Mouse (Mus musculus) lung, adult 2 months (tissue): ENCODE data around the gene Il18rap.

Experiments used
- CTCF ChIP-seq: fragments of 200-500 bp; IDR thresholded peaks from 2 replicates; pipeline ENCODE4 v1.5.1; 2011; ENCODE audit warnings: mild to moderate bottlenecking, low read length, control low read depth; ENCODE audit not compliant: insufficient read depth
- POLR2A ChIP-seq: fragments of 200-500 bp; IDR thresholded peaks from 2 replicates; pipeline ENCODE4 v1.6.1; 2011; ENCODE audit warnings: low read depth, mild to moderate bottlenecking, control low read depth, low read length, borderline replicate concordance; ENCODE audit errors: extremely low read depth

DNA sequence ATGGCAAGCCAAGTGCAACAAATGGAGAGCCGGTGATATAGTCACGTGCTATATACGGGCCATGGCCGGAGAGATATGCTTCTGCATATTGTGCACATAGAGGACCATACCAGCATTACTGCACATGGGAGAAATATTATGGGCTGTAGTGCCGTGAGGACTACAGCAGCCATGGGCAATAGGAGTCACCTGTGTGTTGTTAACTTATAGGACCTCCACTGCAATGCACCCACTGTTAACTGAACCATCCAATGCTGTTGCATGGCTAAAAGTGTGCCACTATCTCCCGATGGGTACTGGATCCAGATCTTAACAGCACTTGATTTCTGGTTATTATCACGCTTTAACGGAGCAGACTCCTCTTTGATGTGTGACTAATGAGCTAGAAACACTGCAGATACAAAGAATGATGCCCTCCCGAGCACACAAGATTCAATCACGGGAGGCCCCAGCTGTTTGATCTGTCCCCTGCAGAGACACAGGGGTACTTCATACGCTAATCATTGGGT lies 32.0 kb downstream of the Il18rap start:
- TF ChIP-seq POLR2A (no peak), CTCF (no peak)
